Mouse (Mus musculus): ENCODE measurements around the gene Rnf113a2.

DNA sequence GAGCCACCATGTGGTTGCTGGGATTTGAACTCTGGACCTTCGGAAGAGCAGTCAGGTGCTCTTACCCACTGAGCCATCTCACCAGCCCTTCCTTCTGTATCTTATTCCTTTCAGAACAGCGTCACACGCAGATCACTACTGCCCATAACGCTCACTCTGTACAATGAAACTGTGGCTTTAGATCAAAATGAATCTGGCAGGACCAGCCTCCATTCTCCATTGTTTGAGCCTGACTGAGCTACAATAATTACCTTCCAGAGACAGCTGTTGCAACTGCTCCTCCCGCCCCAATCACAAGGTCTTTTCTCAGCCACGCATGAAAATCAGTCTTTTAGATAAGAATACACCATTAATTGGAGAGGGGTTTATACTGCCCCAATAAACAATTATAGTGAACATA, 12.5 kb upstream of the Rnf113a2 start:
- TF ChIP-seq CTCF (IDR thresholded peaks at IDR 0.05; ENCODE audit: low read depth) (no peak), EP300 (optimal IDR thresholded peaks at IDR 0.05) (no peak)
